Mouse (Mus musculus) adrenal gland, adult (tissue): ENCODE measurements around the gene Bricd5.

Source experiments
- DNase-seq, 2 experiments: peaks; one replicate each; pipeline ENCODE4 v3.0.0; 2022 to 2023; ENCODE audit warnings: low spot score in 1 of 2; ENCODE audit not compliant: inconsistent age in 2 of 2

Bricd5 gene

GRCm38 (mm10) chr17:24514270-24515257 is 40.9 kb downstream of the Bricd5 start:
- DNase-seq, result no peak

GRCm38 (mm10) chr17:24520450-24520849 is 46.8 kb downstream of the Bricd5 start:
- no peak for DNase-seq

GRCm38 (mm10) chr17:24524734-24525133 is 51.0 kb downstream of the Bricd5 start:
- DNase-seq, result no peak
